Mouse (Mus musculus) gastrocnemius, postnatal 36 days (tissue): ENCODE measurements around the gene Gm8011. TPM values are rescaled to one million over a fixed set of nuclear protein-coding genes. Genes with fewer than 3 reads are reported as not detected.
"Not testable (repeated sequence)": the region's sequence is repeated elsewhere in the genome, so short reads cannot be mapped to it uniquely, and the experiment has no call there.

Experiments used
- DNase-seq, 2 experiments: peaks; one replicate each; pipeline ENCODE4 v3.0.0; 2022
- intact Hi-C: fragments of 180-260 bp; cut with DNase I; formaldehyde crosslinking; loops from one replicate; pipeline ENCODE4 v1.15.1; 2025
- long read RNA-seq, 2 experiments: library from polyadenylated mRNA; stranded (forward); transcript quantifications; one replicate each; pipeline ENCODE4 v2.0.0; 2021
- total RNA-seq, 2 experiments: library from RNA; stranded (reverse); gene quantifications; 2 replicates each; pipeline ENCODE4 v1.2.3; 2021

Gm8011 gene
- total RNA-seq = not detected
- long read RNA-seq, experiment 1 = 0 reads
- long read RNA-seq, experiment 2 = 0 reads

GRCm38 (mm10) chr14:42463581-42463980, at the start of gene Gm8011:
TSS of gene Gm8011 (plus strand) at chr14:42463881.
- intact Hi-C loops, DNase-seq: not testable (repeated sequence)

- DNase-seq, intact Hi-C loops: not testable (repeated sequence)
These were observed 24.1 kb upstream of the Gm8011 start, which contains the start of gene Gm8005 for GRCm38 (mm10) chr14:42439573-42439972. TSS of gene Gm8005 (minus strand) at chr14:42439673.

GRCm38 (mm10) chr14:42502249-42502648, 38.6 kb downstream of the Gm8011 start, which contains the start of gene Gm8020:
TSS of gene Gm8020 (minus strand) at chr14:42502349.
- intact Hi-C loops, DNase-seq: not testable (repeated sequence)

Other genes starting within 250 kb of the Gm8011 start
- not detected for gene Gm17026, start 203.8 kb upstream of the Gm8011 start, total RNA-seq
- gene Gm9611, start 166.5 kb upstream of the Gm8011 start, total RNA-seq = not detected
- gene Gm7995, start 153.7 kb upstream of the Gm8011 start, total RNA-seq = not detected
- not detected for gene Gm8005, start 24.2 kb upstream of the Gm8011 start, total RNA-seq
- not detected for gene Gm8020, start 38.5 kb downstream of the Gm8011 start, total RNA-seq
- gene Gm8024, start 60.4 kb downstream of the Gm8011 start, total RNA-seq = not detected
- gene Gm17124, start 136.0 kb downstream of the Gm8011 start, total RNA-seq = not detected
- gene Gm3633, start 178.0 kb downstream of the Gm8011 start, total RNA-seq = not detected
- not detected for gene Gm10378, start 192.1 kb downstream of the Gm8011 start, total RNA-seq